Mouse (Mus musculus): Measurements from ENCODE around the gene Acot13. TPM values are rescaled to one million over a fixed set of nuclear protein-coding genes. Genes with fewer than 3 reads are reported as not detected.
A peak's percentile ranks its signal among the peaks of the same experiment; 100 is the strongest.

Acot13 gene
- polyA plus RNA-seq, 1 experiment from 2014 or later = 201 TPM

DNA sequence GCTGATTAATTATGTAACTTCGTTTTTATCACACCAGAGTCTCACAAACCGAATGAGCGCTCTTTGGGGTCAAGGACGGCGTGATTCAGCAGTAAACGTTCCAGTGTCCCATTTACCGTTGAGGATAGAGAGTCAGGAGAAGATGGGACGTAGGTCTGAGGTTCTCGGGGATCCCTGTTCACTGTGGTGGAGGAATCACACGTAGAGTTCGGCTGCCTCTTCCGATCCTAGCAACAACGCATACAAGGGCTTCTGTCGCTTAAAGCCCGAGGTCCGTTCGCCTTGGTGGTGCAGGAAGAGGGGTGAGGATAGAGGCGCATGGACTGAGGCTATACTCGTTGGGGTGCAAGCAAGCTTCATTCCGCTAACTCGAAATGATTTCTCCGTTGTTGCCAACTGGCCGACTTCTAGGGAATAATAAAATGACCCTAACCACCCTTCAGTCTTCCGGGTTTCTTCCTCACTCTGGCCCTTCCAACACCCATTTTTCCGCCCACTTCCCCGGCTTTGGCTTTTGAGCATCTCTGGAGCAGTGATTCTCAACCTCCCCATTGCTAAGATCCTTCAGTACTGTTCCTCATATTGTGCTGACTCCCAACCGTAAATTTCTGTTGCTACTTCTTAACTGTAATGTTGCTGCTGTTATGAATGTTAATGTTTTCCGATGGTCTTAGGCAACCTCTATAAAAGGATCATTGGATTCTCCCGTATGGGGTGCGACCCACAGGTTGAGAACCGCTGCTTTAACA is 31.2 kb downstream of the Acot13 start:
- under 1% methylated on average over 31 of the region's 31 CpGs for WGBS
- peak overlapping the region; percentile 64 for H3K4me3 ChIP-seq (ENCODE audit: low read length)
- peak overlapping the region; percentile 79 for H3K9ac ChIP-seq (ENCODE audit: low read depth, low read length)
- ATAC-seq = peak; percentile 38
- peak overlapping the region; percentile 89 for H3K27ac ChIP-seq (ENCODE audit: low read length)
- peak overlapping the region; percentile 91 for H3K4me2 ChIP-seq (ENCODE audit: low read depth, low read length)
- no peaks in the 10 kb centered on the region for H3K9me3 ChIP-seq (ENCODE audit: control insufficient read depth, low read length)
- H3K27me3 ChIP-seq (replicated peaks; ENCODE audit: control insufficient read depth, insufficient read depth, low read length) = no peaks in the 10 kb centered on the region
- H3K36me3 ChIP-seq (ENCODE audit: control insufficient read depth, insufficient read depth, low read length) = no peaks in the 10 kb centered on the region
- peaks cover 3% of the 10 kb centered on the region; the same call in 1 of the 2 replicates for H3K4me1 ChIP-seq (ENCODE audit: control insufficient read depth, insufficient read depth, low read length)

DNA sequence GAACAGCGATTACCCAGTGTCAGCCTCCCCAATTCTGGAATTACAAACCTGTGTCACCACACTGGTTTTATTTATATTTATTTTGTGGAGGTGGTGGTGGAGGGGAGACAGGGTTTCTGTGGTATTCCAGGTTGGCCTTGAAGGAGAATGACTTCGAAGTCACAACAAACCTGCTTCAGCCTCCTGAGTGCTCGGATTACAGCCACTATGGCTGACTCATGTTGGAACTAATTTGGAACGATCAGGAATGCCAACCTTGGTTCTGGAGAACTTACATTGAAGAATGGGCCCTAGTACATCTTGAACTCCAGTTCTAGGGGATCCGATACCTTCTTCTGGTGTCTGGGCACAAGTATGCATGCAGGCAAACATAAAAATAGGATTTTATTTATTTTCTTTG is 32.0 kb downstream of the Acot13 start:
- no peaks in the 10 kb centered on the region for H3K27me3 ChIP-seq (replicated peaks; ENCODE audit: control insufficient read depth, insufficient read depth, low read length)
- peak overlapping the region; percentile 64 for H3K4me3 ChIP-seq (ENCODE audit: low read length)
- 68% methylated on average over 5 of the region's 5 CpGs for WGBS
- H3K36me3 ChIP-seq (ENCODE audit: control insufficient read depth, insufficient read depth, low read length) = no peaks in the 10 kb centered on the region
- H3K27ac ChIP-seq (ENCODE audit: low read length) = 0 out of 2 replicates have a peak overlapping the region, but pooled peaks have one; percentile 5
- peak overlapping the region; percentile 79; the same call in 1 of the 2 replicates for H3K9ac ChIP-seq (ENCODE audit: low read depth, low read length)
- peak overlapping the region; percentile 91 for H3K4me2 ChIP-seq (ENCODE audit: low read depth, low read length)
- H3K4me1 ChIP-seq (ENCODE audit: control insufficient read depth, insufficient read depth, low read length) = no peaks in the 10 kb centered on the region
- no peaks in the 10 kb centered on the region for H3K9me3 ChIP-seq (ENCODE audit: control insufficient read depth, low read length)
- no peak for ATAC-seq

DNA sequence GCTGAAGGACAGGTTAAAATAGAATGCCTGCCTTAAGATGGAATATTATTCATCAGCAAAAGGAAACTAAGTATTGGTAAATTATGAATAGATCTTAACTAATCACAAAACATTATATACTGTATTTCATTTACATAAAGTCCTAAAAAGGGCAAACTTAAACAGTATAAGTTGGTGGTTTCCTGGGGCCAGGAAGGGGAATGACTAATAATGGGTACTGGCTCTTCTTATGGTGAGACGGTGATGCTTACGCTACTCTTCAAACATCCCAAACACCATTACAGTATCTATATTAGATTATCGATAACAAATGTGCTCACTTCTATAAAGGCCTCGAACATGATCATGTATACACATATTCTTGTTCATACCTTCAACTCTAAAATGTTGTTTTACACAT is 32.7 kb downstream of the Acot13 start:
- whole genome bisulfite sequencing = 96% methylated on average over 4 of the region's 4 CpGs
- H3K9me3 ChIP-seq (ENCODE audit: control insufficient read depth, low read length) = no peaks in the 10 kb centered on the region
- no peak for ATAC-seq
- H3K4me2 ChIP-seq (ENCODE audit: low read depth, low read length) = no peak overlapping the region
- no peaks in the 10 kb centered on the region for H3K27me3 ChIP-seq (replicated peaks; ENCODE audit: control insufficient read depth, insufficient read depth, low read length)
- H3K4me3 ChIP-seq (ENCODE audit: low read length) = no peak overlapping the region
- no peak overlapping the region for H3K27ac ChIP-seq (ENCODE audit: low read length)
- H3K4me1 ChIP-seq (ENCODE audit: control insufficient read depth, insufficient read depth, low read length) = no peaks in the 10 kb centered on the region
- no peaks in the 10 kb centered on the region for H3K36me3 ChIP-seq (ENCODE audit: control insufficient read depth, insufficient read depth, low read length)
- no peak overlapping the region for H3K9ac ChIP-seq (ENCODE audit: low read depth, low read length)

DNA sequence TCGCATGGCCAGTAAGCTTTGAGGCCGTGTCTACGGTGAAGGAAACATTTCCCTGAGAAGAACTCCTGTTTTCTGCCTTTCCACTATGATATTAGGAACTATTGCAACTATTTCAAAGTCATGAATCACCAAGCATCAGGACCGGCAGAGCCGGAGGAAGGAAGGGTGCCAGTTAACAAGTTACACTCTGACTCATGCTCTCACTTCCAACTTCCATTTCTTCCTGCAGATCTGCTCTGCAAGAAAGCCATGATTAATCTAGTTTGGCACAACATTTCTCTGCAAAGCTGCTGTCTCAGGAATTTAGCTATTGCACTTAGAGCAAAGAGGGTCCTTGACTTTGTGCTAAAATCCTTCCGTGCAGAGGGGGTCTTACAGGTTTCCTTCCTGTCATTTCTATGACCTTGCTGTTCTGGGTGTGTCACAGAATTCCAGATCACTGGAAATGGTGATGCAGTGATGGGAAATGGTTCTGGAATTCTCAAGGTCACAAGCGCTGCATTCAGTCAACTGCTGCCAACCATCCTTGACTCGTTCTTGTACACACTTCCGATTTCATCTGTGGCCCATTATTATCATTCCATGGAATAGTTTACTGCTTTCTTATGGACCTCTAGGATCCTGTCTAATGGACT is 38.8 kb downstream of the Acot13 start:
- WGBS = 74% methylated on average over 9 of the region's 9 CpGs
- Histone ChIP-seq H3K9ac (ENCODE audit: low read depth, low read length) (no peak overlapping the region), H3K9me3 (ENCODE audit: control insufficient read depth, low read length) (no peaks in the 10 kb centered on the region), H3K27me3 (replicated peaks; ENCODE audit: control insufficient read depth, insufficient read depth, low read length) (no peaks in the 10 kb centered on the region), H3K27ac (ENCODE audit: low read length) (no peak overlapping the region), H3K4me2 (ENCODE audit: low read depth, low read length) (no peak overlapping the region), H3K4me1 (ENCODE audit: control insufficient read depth, insufficient read depth, low read length) (no peaks in the 10 kb centered on the region), H3K4me3 (ENCODE audit: low read length) (no peak overlapping the region), H3K36me3 (ENCODE audit: control insufficient read depth, insufficient read depth, low read length) (no peaks in the 10 kb centered on the region)
- no peak for ATAC-seq

GRCm38 (mm10) chr13:24791349-24791748 is 40.0 kb downstream of the Acot13 start:
- H3K4me2 ChIP-seq (ENCODE audit: low read depth, low read length) = no peak overlapping the region
- no peak overlapping the region for H3K4me3 ChIP-seq (ENCODE audit: low read length)
- no peak overlapping the region for H3K27ac ChIP-seq (ENCODE audit: low read length)
- no peaks in the 10 kb centered on the region for H3K9me3 ChIP-seq (ENCODE audit: control insufficient read depth, low read length)
- H3K36me3 ChIP-seq (ENCODE audit: control insufficient read depth, insufficient read depth, low read length) = no peaks in the 10 kb centered on the region
- H3K4me1 ChIP-seq (ENCODE audit: control insufficient read depth, insufficient read depth, low read length) = no peaks in the 10 kb centered on the region
- peak; percentile 68 for ATAC-seq
- no peak overlapping the region for H3K9ac ChIP-seq (ENCODE audit: low read depth, low read length)
- 59% methylated on average over 2 of the region's 2 CpGs for WGBS
- no peaks in the 10 kb centered on the region for H3K27me3 ChIP-seq (replicated peaks; ENCODE audit: control insufficient read depth, insufficient read depth, low read length)

- H3K27me3 ChIP-seq (replicated peaks; ENCODE audit: control insufficient read depth, insufficient read depth, low read length) = no peaks in the 10 kb centered on the region
- H3K9me3 ChIP-seq (ENCODE audit: control insufficient read depth, low read length) = no peaks in the 10 kb centered on the region
- H3K4me3 ChIP-seq (ENCODE audit: low read length) = no peak overlapping the region
- H3K27ac ChIP-seq (ENCODE audit: low read length) = no peak overlapping the region
- H3K9ac ChIP-seq (ENCODE audit: low read depth, low read length) = no peak overlapping the region
- ATAC-seq = no peak
- no peak overlapping the region for H3K4me2 ChIP-seq (ENCODE audit: low read depth, low read length)
- 90% methylated on average over 5 of the region's 5 CpGs for WGBS
- H3K36me3 ChIP-seq (ENCODE audit: control insufficient read depth, insufficient read depth, low read length) = no peaks in the 10 kb centered on the region
- H3K4me1 ChIP-seq (ENCODE audit: control insufficient read depth, insufficient read depth, low read length) = no peaks in the 10 kb centered on the region
Measured at GRCm38 (mm10) chr13:24787477-24787876, 43.9 kb downstream of the Acot13 start.

- Histone ChIP-seq H3K4me2 (ENCODE audit: low read depth, low read length) (no peak overlapping the region), H3K9ac (ENCODE audit: low read depth, low read length) (no peak overlapping the region), H3K4me3 (ENCODE audit: low read length) (no peak overlapping the region), H3K27ac (ENCODE audit: low read length) (no peak overlapping the region), H3K4me1 (ENCODE audit: control insufficient read depth, insufficient read depth, low read length) (no peaks in the 10 kb centered on the region), H3K36me3 (ENCODE audit: control insufficient read depth, insufficient read depth, low read length) (no peaks in the 10 kb centered on the region), H3K27me3 (replicated peaks; ENCODE audit: control insufficient read depth, insufficient read depth, low read length) (no peaks in the 10 kb centered on the region), H3K9me3 (ENCODE audit: control insufficient read depth, low read length) (no peaks in the 10 kb centered on the region)
- no peak for ATAC-seq
- WGBS = 54% methylated on average over 11 of the region's 11 CpGs
Measured at GRCm38 (mm10) chr13:24786014-24786490, 45.3 kb downstream of the Acot13 start.

DNA sequence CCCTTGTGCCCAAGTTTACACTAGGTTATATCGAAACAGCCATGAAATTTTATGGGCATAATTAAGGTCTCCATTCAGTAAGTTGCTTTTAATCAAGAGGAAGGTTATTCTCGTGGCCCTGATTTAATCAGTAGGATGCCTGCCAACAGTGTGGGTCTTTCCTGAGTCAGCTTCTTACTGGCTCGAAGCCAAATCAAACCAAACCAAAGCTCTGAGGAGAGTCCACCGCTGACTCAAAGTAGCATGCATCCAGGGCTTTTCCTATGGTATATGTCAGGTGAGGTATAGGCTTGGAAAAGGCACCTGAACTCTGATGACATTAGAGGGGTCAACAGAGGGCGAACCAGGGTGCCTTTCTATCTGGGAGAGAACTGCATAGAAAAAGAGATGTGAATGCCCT is 49.4 kb downstream of the Acot13 start:
- ATAC-seq = no peak
- H3K4me1 ChIP-seq (ENCODE audit: control insufficient read depth, insufficient read depth, low read length) = no peaks in the 10 kb centered on the region
- 64% methylated on average over 5 of the region's 5 CpGs for WGBS

DNA sequence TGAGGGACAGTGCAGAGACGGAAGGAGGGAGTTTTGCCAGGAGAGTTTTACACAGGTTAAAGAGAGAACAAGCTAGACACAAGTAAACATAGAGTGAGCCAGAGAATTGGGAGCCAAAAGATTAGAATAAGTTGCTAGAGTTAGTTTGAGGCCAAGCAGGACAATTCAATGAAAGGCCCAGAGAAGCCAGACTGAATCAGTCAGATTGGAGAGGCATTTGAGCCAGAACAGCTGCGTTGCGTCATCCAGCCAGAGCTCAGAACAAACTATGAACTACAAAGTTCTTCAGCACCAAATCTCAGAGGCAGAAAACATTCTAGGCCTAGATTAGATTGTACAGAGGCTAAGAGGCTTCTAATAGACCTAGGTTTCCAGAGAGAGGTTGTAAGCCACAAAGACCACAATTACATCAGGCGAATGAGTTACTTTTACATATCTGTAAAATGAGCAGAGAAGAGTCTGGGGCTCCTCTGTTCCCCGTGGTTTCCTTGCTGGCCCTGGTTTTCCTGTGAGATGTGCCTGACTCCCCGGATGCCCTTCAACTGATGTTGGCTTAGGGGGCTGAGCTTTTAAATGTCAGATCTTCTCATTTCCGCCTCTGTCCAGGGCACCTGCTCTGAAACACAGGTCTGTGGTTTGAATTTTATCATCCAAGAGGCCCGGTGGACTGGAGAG is 52.5 kb downstream of the Acot13 start:
- Histone ChIP-seq H3K36me3 (ENCODE audit: control insufficient read depth, insufficient read depth, low read length) (no peaks in the 10 kb centered on the region), H3K4me1 (ENCODE audit: control insufficient read depth, insufficient read depth, low read length) (no peaks in the 10 kb centered on the region), H3K9ac (ENCODE audit: low read depth, low read length) (no peak overlapping the region), H3K4me2 (ENCODE audit: low read depth, low read length) (no peak overlapping the region), H3K4me3 (ENCODE audit: low read length) (no peak overlapping the region), H3K27ac (ENCODE audit: low read length) (no peak overlapping the region), H3K9me3 (ENCODE audit: control insufficient read depth, low read length) (no peaks in the 10 kb centered on the region), H3K27me3 (replicated peaks; ENCODE audit: control insufficient read depth, insufficient read depth, low read length) (no peaks in the 10 kb centered on the region)
- 75% methylated on average over 8 of the region's 8 CpGs for WGBS
- no peak for ATAC-seq

More for the DNA sequence above, 49.4 kb downstream of the Acot13 start:
- H3K9me3 ChIP-seq (ENCODE audit: control insufficient read depth, low read length) = no peaks in the 10 kb centered on the region
- no peaks in the 10 kb centered on the region for H3K27me3 ChIP-seq (replicated peaks; ENCODE audit: control insufficient read depth, insufficient read depth, low read length)
- H3K27ac ChIP-seq (ENCODE audit: low read length) = no peak overlapping the region
- H3K4me2 ChIP-seq (ENCODE audit: low read depth, low read length) = no peak overlapping the region
- H3K9ac ChIP-seq (ENCODE audit: low read depth, low read length) = no peak overlapping the region
- no peaks in the 10 kb centered on the region for H3K36me3 ChIP-seq (ENCODE audit: control insufficient read depth, insufficient read depth, low read length)
- H3K4me3 ChIP-seq (ENCODE audit: low read length) = no peak overlapping the region
